Mouse (Mus musculus) cortical plate, adult 2 months (tissue): Measurements from ENCODE around the gene Racgap1. TPM values are rescaled to one million over a fixed set of nuclear protein-coding genes. Genes with fewer than 3 reads are reported as not detected.

ENCODE experiments used
- H3K27ac ChIP-seq: fragments of 200-500 bp; 2 replicates; pipeline ENCODE4 v1.5.1; 2012; ENCODE audit warnings: low read length, control low read depth, inconsistent platforms; ENCODE audit not compliant: insufficient read depth
- H3K4me1 ChIP-seq: fragments of 200-500 bp; 2 replicates; pipeline ENCODE4 v1.6.1; 2011; ENCODE audit warnings: low read length; ENCODE audit not compliant: control insufficient read depth, insufficient read depth
- H3K4me3 ChIP-seq: fragments of 200-500 bp; 2 replicates; pipeline ENCODE4 v1.5.1; 2011; ENCODE audit warnings: mild to moderate bottlenecking, low read length, control low read depth; ENCODE audit not compliant: insufficient read depth
- CTCF ChIP-seq: fragments of 200-500 bp; IDR thresholded peaks from 2 replicates; pipeline ENCODE4 v1.5.1; 2011; ENCODE audit warnings: mild to moderate bottlenecking, control low read depth, low read length; ENCODE audit not compliant: insufficient read depth; ENCODE audit errors: extremely low read depth
- POLR2A ChIP-seq: fragments of 200-500 bp; IDR thresholded peaks from 2 replicates; pipeline ENCODE4 v1.6.1; 2011; ENCODE audit warnings: mild to moderate bottlenecking, low read length, control low read depth; ENCODE audit not compliant: insufficient read depth; ENCODE audit errors: extremely low read depth
- polyA plus RNA-seq: library from polyadenylated mRNA; depleted of rRNA; stranded (reverse); fragments of >200 nt; gene quantifications from 2 replicates; pipeline ENCODE4 v1.2.3, GENCODE M21; 2012

Racgap1 gene
- polyA plus RNA-seq, 1 experiment: 13.3 TPM

GRCm38 (mm10) chr15:99667544-99667943 is 16.1 kb upstream of the Racgap1 start:
- H3K4me3 ChIP-seq: no peak overlapping the region
- TF ChIP-seq CTCF: no peak
- TF ChIP-seq POLR2A: no peak
- peaks cover 6% of the 10 kb centered on the region for H3K4me1 ChIP-seq
- H3K27ac ChIP-seq: no peak overlapping the region

GRCm38 (mm10) chr15:99664600-99665451 is 13.4 kb upstream of the Racgap1 start:
- Histone ChIP-seq H3K4me1 (peaks cover 6% of the 10 kb centered on the region), H3K27ac (no peak overlapping the region; the same call in 1 of the 2 replicates), H3K4me3 (peak overlapping the region; percentile 28)
- TF ChIP-seq POLR2A (0 out of 2 replicates have a peak, but pooled peaks have one; percentile 23), CTCF (no peak)

GRCm38 (mm10) chr15:99663964-99664599 is 12.6 kb upstream of the Racgap1 start:
- Histone ChIP-seq H3K4me1 (peaks cover 6% of the 10 kb centered on the region), H3K27ac (no peak overlapping the region), H3K4me3 (peak overlapping the region; percentile 28; the same call in 1 of the 2 replicates)
- TF ChIP-seq POLR2A: no peak
- no peak for TF ChIP-seq CTCF

GRCm38 (mm10) chr15:99662371-99662770 is 10.9 kb upstream of the Racgap1 start:
- no peak for TF ChIP-seq CTCF
- no peak for TF ChIP-seq POLR2A

GRCm38 (mm10) chr15:99661121-99661830 is 9.8 kb upstream of the Racgap1 start:
- Histone ChIP-seq H3K4me3 (no peak overlapping the region), H3K4me1 (peaks cover 6% of the 10 kb centered on the region), H3K27ac (no peak overlapping the region)
- TF ChIP-seq POLR2A (no peak), CTCF (no peak)

More at GRCm38 (mm10) chr15:99662371-99662770, 10.9 kb upstream of the Racgap1 start:
- no peak overlapping the region for H3K27ac ChIP-seq
- H3K4me1 ChIP-seq: peaks cover 6% of the 10 kb centered on the region
- no peak overlapping the region for H3K4me3 ChIP-seq

GRCm38 (mm10) chr15:99658437-99658836 is 7.0 kb upstream of the Racgap1 start:
- Histone ChIP-seq H3K27ac (no peak overlapping the region), H3K4me3 (no peak overlapping the region), H3K4me1 (peaks cover 2% of the 10 kb centered on the region; the same call in 1 of the 2 replicates)
- TF ChIP-seq CTCF (no peak), POLR2A (no peak)

- no peak overlapping the region for H3K4me3 ChIP-seq
- H3K4me1 ChIP-seq: no peaks in the 10 kb centered on the region
- TF ChIP-seq POLR2A: no peak
- no peak for TF ChIP-seq CTCF
- H3K27ac ChIP-seq: no peak overlapping the region
Observed at GRCm38 (mm10) chr15:99655956-99656355, 4.5 kb upstream of the Racgap1 start.

GRCm38 (mm10) chr15:99653876-99654275 is 2.4 kb upstream of the Racgap1 start:
- no peak for TF ChIP-seq POLR2A
- no peak for TF ChIP-seq CTCF
- no peak overlapping the region for H3K4me3 ChIP-seq

GRCm38 (mm10) chr15:99653291-99653690 is 1.8 kb upstream of the Racgap1 start:
- TF ChIP-seq POLR2A (no peak), CTCF (no peak; the same call in 1 of the 2 replicates)
- no peak overlapping the region for H3K4me3 ChIP-seq
- no peaks in the 10 kb centered on the region for H3K4me1 ChIP-seq
- no peak overlapping the region for H3K27ac ChIP-seq

More at GRCm38 (mm10) chr15:99653876-99654275, 2.4 kb upstream of the Racgap1 start:
- H3K4me1 ChIP-seq: no peaks in the 10 kb centered on the region
- H3K27ac ChIP-seq: no peak overlapping the region
